Mouse (Mus musculus) neural tube, embryonic 13.5 days (tissue): ENCODE results near the gene Phrf1. TPM values are rescaled to one million over a fixed set of nuclear protein-coding genes. Genes with fewer than 3 reads are reported as not detected.

Experiments
- ATAC-seq: fragments of 200-750 bp; cut with Nextera tagmentation; 2 replicates; pipeline ENCODE4 v1.8.0; 2017; ENCODE audit warnings: low read depth, mild to moderate bottlenecking, moderate TSS enrichment, moderate library complexity
- H3K27ac ChIP-seq: fragments of 300-500 bp; sonication (generic); replicated peaks from 2 replicates; pipeline ENCODE4 v1.5.1; 2015; ENCODE audit warnings: moderate library complexity, mild to moderate bottlenecking, inconsistent platforms
- H3K27me3 ChIP-seq: fragments of 300-500 bp; sonication (generic); 2 replicates; pipeline ENCODE4 v1.6.1; 2015; ENCODE audit warnings: mild to moderate bottlenecking, inconsistent platforms
- H3K36me3 ChIP-seq: fragments of 300-500 bp; sonication (generic); 2 replicates; pipeline ENCODE4 v1.6.1; 2015; ENCODE audit warnings: mild to moderate bottlenecking, inconsistent platforms
- H3K4me1 ChIP-seq: fragments of 300-500 bp; sonication (generic); replicated peaks from 2 replicates; pipeline ENCODE4 v1.6.1; 2015; ENCODE audit warnings: inconsistent platforms
- H3K4me2 ChIP-seq: fragments of 300-500 bp; sonication (generic); 2 replicates; pipeline ENCODE4 v1.6.1; 2015; ENCODE audit warnings: inconsistent platforms, mild to moderate bottlenecking, moderate library complexity
- H3K4me3 ChIP-seq: fragments of 300-500 bp; sonication (generic); 2 replicates; pipeline ENCODE4 v1.5.1; 2015; ENCODE audit warnings: mild to moderate bottlenecking, inconsistent platforms
- H3K9ac ChIP-seq: fragments of 300-500 bp; sonication (generic); 2 replicates; pipeline ENCODE4 v1.6.1; 2015; ENCODE audit warnings: moderate library complexity, mild to moderate bottlenecking, inconsistent platforms
- H3K9me3 ChIP-seq: fragments of 300-500 bp; sonication (generic); 2 replicates; pipeline ENCODE4 v1.6.1; 2016; ENCODE audit warnings: inconsistent platforms
- WGBS: fragments of 180-500 bp; shearing (Covaris S2); methylation state at CpG from one replicate; pipeline ENCODE4 v1.1.7; 2015; 5-methylcytosine and 5-hydroxymethylcytosine counted together
- polyA plus RNA-seq: library from polyadenylated mRNA; unstranded; fragments of >200 nt; fragmentation: Nextera tagmentation; extraction: Ambion mirVana; gene quantifications from 2 replicates; pipeline ENCODE4 v1.2.1, GENCODE M21; 2015

Gene Phrf1
- polyA plus RNA-seq, 1 experiment from 2014 or later = 71.4 TPM

DNA sequence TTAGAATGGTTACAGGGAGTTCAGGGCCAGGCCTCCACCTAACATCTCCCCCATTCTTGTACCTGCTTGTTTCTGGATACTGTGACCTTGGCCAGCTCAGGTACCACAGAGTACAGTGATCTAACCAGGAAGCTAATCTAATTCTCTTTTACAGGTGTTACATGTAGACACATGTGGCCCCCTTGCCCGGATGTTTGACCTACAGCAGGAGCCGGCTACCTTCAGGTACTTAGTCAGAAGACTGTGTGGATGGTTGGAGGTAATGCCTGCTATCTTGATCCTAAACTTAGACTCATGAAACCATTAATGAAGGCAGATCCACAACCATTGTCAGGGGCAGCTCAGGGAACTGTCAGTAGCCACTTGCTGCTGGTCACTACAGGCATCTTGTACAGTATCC, 32.8 kb upstream of the Phrf1 start:
- no peaks in the 10 kb centered on the region for H3K9me3 ChIP-seq
- H3K9ac ChIP-seq = no peak overlapping the region
- peaks cover 19% of the 10 kb centered on the region for H3K36me3 ChIP-seq
- H3K4me1 ChIP-seq = peaks cover 33% of the 10 kb centered on the region
- WGBS = 98% methylated on average over 2 of the region's 2 CpGs
- ATAC-seq = no peak
- no peaks in the 10 kb centered on the region for H3K27me3 ChIP-seq
- 0 out of 2 replicates have a peak overlapping the region, but pooled peaks have one; percentile 83 for H3K4me3 ChIP-seq
- 0 out of 2 replicates have a peak overlapping the region, but pooled peaks have one; percentile 98 for H3K4me2 ChIP-seq
- H3K27ac ChIP-seq = no peak overlapping the region

GRCm38 (mm10) chr7:141196619-141197282, 31.8 kb upstream of the Phrf1 start:
- 90% methylated on average over 8 of the region's 8 CpGs for WGBS
- Histone ChIP-seq H3K4me3 (no peak overlapping the region), H3K27me3 (no peaks in the 10 kb centered on the region), H3K27ac (no peak overlapping the region), H3K4me1 (peaks cover 30% of the 10 kb centered on the region), H3K36me3 (peaks cover 9% of the 10 kb centered on the region), H3K9me3 (no peaks in the 10 kb centered on the region), H3K9ac (no peak overlapping the region), H3K4me2 (no peak overlapping the region)
- ATAC-seq = no peak

- WGBS = 93% methylated on average over 4 of the region's 4 CpGs
- no peak for ATAC-seq
- Histone ChIP-seq H3K9ac (no peak overlapping the region), H3K4me3 (no peak overlapping the region), H3K27ac (no peak overlapping the region), H3K36me3 (0 out of 2 replicates have a peak, but pooled peaks cover 4% of the 10 kb centered on the region), H3K27me3 (no peaks in the 10 kb centered on the region), H3K4me1 (peaks cover 17% of the 10 kb centered on the region), H3K4me2 (no peak overlapping the region), H3K9me3 (no peaks in the 10 kb centered on the region)
Measured at GRCm38 (mm10) chr7:141198121-141198520, 30.5 kb upstream of the Phrf1 start.

GRCm38 (mm10) chr7:141204546-141204945, 24.0 kb upstream of the Phrf1 start:
- no peaks in the 10 kb centered on the region for H3K27me3 ChIP-seq
- H3K4me3 ChIP-seq = no peak overlapping the region
- H3K4me2 ChIP-seq = no peak overlapping the region
- H3K4me1 ChIP-seq = no peaks in the 10 kb centered on the region
- ATAC-seq = no peak
- WGBS = 80% methylated on average over 3 of the region's 3 CpGs
- no peaks in the 10 kb centered on the region for H3K9me3 ChIP-seq
- H3K27ac ChIP-seq = no peak overlapping the region
- H3K36me3 ChIP-seq = no peaks in the 10 kb centered on the region
- no peak overlapping the region for H3K9ac ChIP-seq

GRCm38 (mm10) chr7:141205504-141205903, 23.1 kb upstream of the Phrf1 start:
- no peaks in the 10 kb centered on the region for H3K4me1 ChIP-seq
- ATAC-seq = no peak
- H3K4me3 ChIP-seq = no peak overlapping the region
- no peak overlapping the region for H3K4me2 ChIP-seq
- no peak overlapping the region for H3K27ac ChIP-seq
- no peaks in the 10 kb centered on the region for H3K9me3 ChIP-seq
- H3K27me3 ChIP-seq = no peaks in the 10 kb centered on the region
- WGBS = 83% methylated on average over 5 of the region's 5 CpGs
- H3K9ac ChIP-seq = no peak overlapping the region
- H3K36me3 ChIP-seq = no peaks in the 10 kb centered on the region

GRCm38 (mm10) chr7:141206182-141206937, 22.2 kb upstream of the Phrf1 start:
- no peak overlapping the region for H3K4me3 ChIP-seq
- H3K4me1 ChIP-seq = no peaks in the 10 kb centered on the region
- 93% methylated on average over 18 of the region's 18 CpGs for WGBS
- H3K27me3 ChIP-seq = no peaks in the 10 kb centered on the region
- no peaks in the 10 kb centered on the region for H3K9me3 ChIP-seq
- ATAC-seq = no peak
- H3K9ac ChIP-seq = no peak overlapping the region
- no peaks in the 10 kb centered on the region for H3K36me3 ChIP-seq
- no peak overlapping the region for H3K27ac ChIP-seq
- H3K4me2 ChIP-seq = no peak overlapping the region

DNA sequence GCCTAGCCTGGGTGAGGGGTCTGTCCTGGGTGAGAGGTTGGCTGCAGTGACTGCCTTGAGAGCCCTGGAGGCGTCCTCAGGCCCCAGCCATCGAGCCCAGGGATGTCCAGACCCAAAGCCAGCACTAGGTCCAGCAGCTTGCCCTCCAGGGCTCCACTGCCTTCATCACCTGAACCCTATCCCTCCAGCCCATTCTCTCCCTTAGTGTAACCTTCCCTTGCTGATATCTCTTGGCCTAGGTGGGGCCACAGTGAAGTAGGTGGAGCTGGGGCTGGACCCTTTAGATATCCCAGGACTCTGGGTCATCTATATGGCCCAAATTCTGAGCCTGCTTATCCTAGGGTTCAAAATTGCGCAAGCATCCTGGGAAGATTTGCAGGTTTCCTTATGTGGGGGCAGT, 19.1 kb upstream of the Phrf1 start:
- Histone ChIP-seq H3K4me2 (no peak overlapping the region), H3K27me3 (no peaks in the 10 kb centered on the region), H3K4me1 (no peaks in the 10 kb centered on the region; the same call in 1 of the 2 replicates), H3K4me3 (no peak overlapping the region), H3K9me3 (no peaks in the 10 kb centered on the region), H3K9ac (no peak overlapping the region), H3K27ac (no peak overlapping the region), H3K36me3 (no peaks in the 10 kb centered on the region)
- ATAC-seq = no peak
- 71% methylated on average over 3 of the region's 3 CpGs for WGBS

GRCm38 (mm10) chr7:141210137-141210536, 18.4 kb upstream of the Phrf1 start:
- no peak overlapping the region for H3K9ac ChIP-seq
- H3K9me3 ChIP-seq = no peaks in the 10 kb centered on the region
- WGBS = 81% methylated on average over 12 of the region's 12 CpGs
- no peaks in the 10 kb centered on the region for H3K36me3 ChIP-seq
- no peak overlapping the region for H3K4me2 ChIP-seq
- H3K4me3 ChIP-seq = no peak overlapping the region
- no peak for ATAC-seq
- peaks cover 5% of the 10 kb centered on the region for H3K4me1 ChIP-seq
- H3K27me3 ChIP-seq = no peaks in the 10 kb centered on the region
- no peak overlapping the region for H3K27ac ChIP-seq

- 88% methylated on average over 14 of the region's 14 CpGs for WGBS
- H3K9ac ChIP-seq = no peak overlapping the region
- H3K36me3 ChIP-seq = no peaks in the 10 kb centered on the region
- no peak overlapping the region for H3K4me3 ChIP-seq
- H3K27ac ChIP-seq = no peak overlapping the region
- no peaks in the 10 kb centered on the region for H3K9me3 ChIP-seq
- no peaks in the 10 kb centered on the region for H3K27me3 ChIP-seq
- no peak overlapping the region for H3K4me2 ChIP-seq
- no peak for ATAC-seq
- H3K4me1 ChIP-seq = peaks cover 7% of the 10 kb centered on the region
Measured at GRCm38 (mm10) chr7:141210606-141211131, 17.9 kb upstream of the Phrf1 start.

GRCm38 (mm10) chr7:141213133-141213532, 15.5 kb upstream of the Phrf1 start:
- Histone ChIP-seq H3K27me3 (no peaks in the 10 kb centered on the region), H3K9ac (no peak overlapping the region), H3K4me1 (peaks cover 26% of the 10 kb centered on the region), H3K9me3 (no peaks in the 10 kb centered on the region), H3K4me2 (no peak overlapping the region), H3K36me3 (peaks cover 8% of the 10 kb centered on the region; the same call in 1 of the 2 replicates), H3K4me3 (no peak overlapping the region), H3K27ac (no peak overlapping the region)
- ATAC-seq = no peak
- WGBS = 93% methylated on average over 3 of the region's 3 CpGs

DNA sequence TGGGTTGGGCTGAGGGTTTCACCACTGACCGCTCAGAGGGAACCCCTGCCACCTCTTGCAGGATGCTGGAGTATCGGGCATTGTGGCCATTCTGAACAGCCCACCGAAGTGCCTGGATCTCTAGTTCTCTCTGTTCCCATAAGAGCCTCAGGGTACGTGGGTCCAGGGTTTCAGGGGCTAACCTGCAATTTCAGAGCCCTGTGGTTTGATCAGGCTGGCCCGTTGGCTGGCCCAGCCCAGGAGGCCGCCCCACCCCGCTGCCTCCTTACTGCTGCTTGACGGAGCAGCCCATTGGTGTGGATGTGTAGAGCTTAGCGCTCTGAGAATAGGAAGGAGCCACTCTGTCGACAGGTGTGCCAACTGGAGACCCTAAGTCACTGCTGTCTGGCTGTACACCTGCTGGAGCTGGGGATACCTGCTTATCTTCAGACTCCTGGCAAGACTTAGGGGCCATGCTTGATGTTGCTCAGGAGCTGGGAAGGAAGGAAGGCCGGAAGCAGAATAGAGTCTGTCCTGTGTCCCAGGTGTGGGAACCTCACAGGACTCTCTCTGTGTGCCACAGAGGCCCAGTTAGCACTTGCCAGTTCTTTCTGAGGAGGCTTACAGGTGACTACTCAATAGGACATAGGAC, 14.9 kb upstream of the Phrf1 start, which contains the start of gene Lmntd2:
Lmntd2 (minus strand) TSS at position 476 of the 631 bp plus-strand sequence.
- H3K27me3 ChIP-seq = no peaks in the 10 kb centered on the region
- H3K9ac ChIP-seq = peak within 1 kb of the TSS; percentile 82
- peak within 1 kb of the TSS; percentile 58 for H3K4me3 ChIP-seq
- 93% methylated on average over 11 of the region's 11 CpGs for WGBS
- H3K36me3 ChIP-seq = peaks cover 9% of the 10 kb centered on the region; the same call in 1 of the 2 replicates
- H3K4me1 ChIP-seq = peaks cover 28% of the 10 kb centered on the region
- H3K27ac ChIP-seq = peak within 1 kb of the TSS; percentile 87
- H3K4me2 ChIP-seq = peak within 1 kb of the TSS; percentile 94
- ATAC-seq = no peak
- H3K9me3 ChIP-seq = no peaks in the 10 kb centered on the region

DNA sequence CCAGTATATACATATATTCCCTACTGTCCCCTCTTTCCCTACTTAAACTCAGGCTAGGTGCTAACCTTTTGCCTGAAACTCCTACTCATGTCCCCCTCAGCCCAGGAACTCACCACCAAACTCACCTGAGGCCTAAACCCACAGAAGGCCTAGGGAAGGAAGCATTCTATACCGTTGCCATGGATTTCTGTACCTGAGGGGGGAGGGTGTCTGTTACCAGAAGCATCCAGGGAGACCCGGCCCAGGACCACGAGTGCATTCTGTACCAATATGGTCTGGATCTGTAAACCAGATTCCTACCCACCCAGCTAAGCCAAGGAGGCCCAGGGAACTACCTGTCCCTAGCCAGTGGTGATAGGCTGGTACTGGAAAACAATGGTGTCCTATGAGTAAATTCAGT, 14.3 kb upstream of the Phrf1 start:
- H3K4me1 ChIP-seq = peaks cover 28% of the 10 kb centered on the region
- peaks cover 9% of the 10 kb centered on the region; the same call in 1 of the 2 replicates for H3K36me3 ChIP-seq
- no peak for ATAC-seq
- H3K4me3 ChIP-seq = no peak overlapping the region
- no peak overlapping the region for H3K4me2 ChIP-seq
- 78% methylated on average over 3 of the region's 3 CpGs for WGBS
- H3K27me3 ChIP-seq = no peaks in the 10 kb centered on the region
- no peaks in the 10 kb centered on the region for H3K9me3 ChIP-seq
- H3K27ac ChIP-seq = 0 out of 2 replicates have a peak overlapping the region, but pooled peaks have one; percentile 5
- no peak overlapping the region for H3K9ac ChIP-seq
